Mouse (Mus musculus) myocyte (in vitro differentiated cells): ENCODE measurements around the gene Emcn.

ENCODE experiments used
- CEBPB ChIP-seq: IDR thresholded peaks from 2 replicates; pipeline ENCODE4 v1.6.1; 2011; ENCODE audit warnings: mild to moderate bottlenecking, moderate library complexity; ENCODE audit not compliant: poor library complexity, insufficient read depth, severe bottlenecking
- E2F4 ChIP-seq: IDR thresholded peaks from one replicate; pipeline ENCODE4 v1.6.1; 2011; ENCODE audit warnings: mild to moderate bottlenecking, control low read depth, moderate library complexity; ENCODE audit not compliant: insufficient read depth
- MAX ChIP-seq: IDR thresholded peaks from one replicate; pipeline ENCODE4 v1.6.1; 2011; ENCODE audit warnings: low read depth, mild to moderate bottlenecking, control low read depth
- MYOD1 ChIP-seq, 3 experiments: IDR thresholded peaks; one replicate each; pipeline ENCODE4 v1.6.1; 2011; ENCODE audit warnings: control low read depth in 2 of 3, low read depth in 2 of 3, mild to moderate bottlenecking in 2 of 3, moderate library complexity in 1 of 3; ENCODE audit not compliant: insufficient read length in 2 of 3, control insufficient read depth in 1 of 3
- POLR2A ChIP-seq: IDR thresholded peaks from one replicate; pipeline ENCODE4 v1.6.1; 2011; ENCODE audit warnings: low read depth, mild to moderate bottlenecking, control low read depth, moderate library complexity; ENCODE audit not compliant: insufficient read length
- REST ChIP-seq: IDR thresholded peaks from one replicate; pipeline ENCODE4 v1.6.1; 2011; ENCODE audit warnings: mild to moderate bottlenecking, control low read depth, moderate library complexity; ENCODE audit not compliant: insufficient read depth, insufficient read length
- SRF ChIP-seq: IDR thresholded peaks from one replicate; pipeline ENCODE4 v1.6.1; 2011; ENCODE audit warnings: low read depth; ENCODE audit not compliant: control insufficient read depth, insufficient read length
- TCF3 ChIP-seq: IDR thresholded peaks from one replicate; pipeline ENCODE4 v1.6.1; 2011; ENCODE audit warnings: low read depth, control low read depth; ENCODE audit not compliant: insufficient read length
- USF1 ChIP-seq: IDR thresholded peaks from one replicate; pipeline ENCODE4 v1.6.1; 2011; ENCODE audit warnings: low read depth, mild to moderate bottlenecking, control low read depth, moderate library complexity

DNA sequence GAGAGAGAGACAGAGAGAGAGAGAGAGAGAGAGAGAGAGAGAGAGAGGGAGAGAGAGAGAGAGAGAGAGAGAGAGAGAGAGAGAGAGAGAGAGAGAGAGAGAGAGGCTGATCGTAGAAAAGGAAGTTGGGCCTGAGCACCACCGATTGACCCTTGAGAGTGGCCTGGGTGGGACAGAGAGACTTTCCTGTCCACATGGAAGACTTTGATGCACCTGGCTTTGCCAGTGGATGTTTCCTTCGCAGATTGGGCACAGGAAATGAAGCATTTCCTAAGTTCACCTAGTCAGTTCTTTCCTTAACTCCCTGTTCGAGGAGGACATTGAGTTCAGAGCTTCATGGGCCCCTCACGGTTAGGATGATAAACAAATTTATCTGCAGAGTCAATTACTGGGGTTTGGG is 2.6 kb downstream of the Emcn start:
- TF ChIP-seq MAX = no peak
- TF ChIP-seq POLR2A = no peak
- TF ChIP-seq SRF = no peak
- TF ChIP-seq USF1 = no peak
- no peak for TF ChIP-seq MYOD1 (IDR thresholded peaks at IDR 0.05; ENCODE audit: control insufficient read depth in 1 of 3, insufficient read length in 2 of 3, low read depth in 2 of 3)
- TF ChIP-seq TCF3 = no peak
- TF ChIP-seq E2F4 = no peak
- TF ChIP-seq CEBPB = no peak
- TF ChIP-seq REST = no peak
